Mouse (Mus musculus) retina, adult 2 months (tissue): ENCODE data around the gene Hspa14.

Experiments used
- DNase-seq: peaks from one replicate; pipeline ENCODE4 v3.0.0-alpha.2; 2012; ENCODE audit warnings: low read depth, low spot score

Gene Hspa14

DNA sequence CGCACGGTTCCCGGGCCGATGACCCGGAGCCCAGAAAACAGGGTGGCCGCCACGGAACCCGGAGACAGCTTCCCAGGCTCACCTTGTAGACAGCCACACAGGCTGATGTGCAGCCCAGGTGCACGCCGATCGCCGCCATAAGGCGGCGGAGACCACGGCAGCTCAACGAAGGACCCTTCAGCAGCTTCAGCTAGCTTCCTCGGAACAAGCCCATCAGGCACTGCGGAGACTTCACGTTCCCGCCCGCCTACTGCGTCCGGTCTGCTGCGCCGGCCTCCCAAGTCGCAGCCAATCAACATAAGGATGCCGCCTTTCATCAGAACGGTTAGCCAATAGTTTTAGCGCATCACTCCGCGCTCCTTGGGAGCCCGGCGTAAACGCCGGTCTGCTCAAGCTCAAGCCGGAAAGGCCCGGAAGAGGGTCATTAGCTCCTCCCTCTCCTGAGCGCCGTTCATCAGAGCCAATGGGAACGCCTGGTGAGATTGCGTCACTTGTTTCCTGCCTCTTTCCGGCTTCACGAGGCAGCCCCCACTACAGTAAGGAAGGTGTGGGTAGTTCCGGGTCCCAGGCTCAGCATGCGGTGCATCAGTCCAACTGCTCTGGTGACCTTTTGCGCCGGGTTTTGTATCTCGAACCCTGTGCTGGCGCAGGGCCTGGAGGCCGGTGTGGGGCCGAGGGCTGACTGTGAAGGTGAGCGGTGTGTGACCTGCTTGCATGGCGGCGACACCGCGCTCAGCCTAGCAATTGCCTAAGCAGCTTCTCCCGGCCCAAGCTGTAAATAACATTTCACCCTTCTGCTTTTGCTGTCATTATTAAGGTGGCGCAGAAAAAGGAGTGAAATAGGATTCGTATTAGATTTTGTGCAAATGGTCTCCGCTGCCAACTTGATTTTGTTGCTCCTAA lies at the start of gene Hspa14, which contains the start of the genes Gm45902 and Cdnf:
Gene Hspa14 (minus strand): TSS at position 263 of the 903 bp plus-strand sequence.
Gene Gm45902 (minus strand): TSS at position 239 of the 903 bp plus-strand sequence.
Gene Cdnf (plus strand): TSS at position 479 of the 903 bp plus-strand sequence.
- peak; percentile 93 for DNase-seq

DNA sequence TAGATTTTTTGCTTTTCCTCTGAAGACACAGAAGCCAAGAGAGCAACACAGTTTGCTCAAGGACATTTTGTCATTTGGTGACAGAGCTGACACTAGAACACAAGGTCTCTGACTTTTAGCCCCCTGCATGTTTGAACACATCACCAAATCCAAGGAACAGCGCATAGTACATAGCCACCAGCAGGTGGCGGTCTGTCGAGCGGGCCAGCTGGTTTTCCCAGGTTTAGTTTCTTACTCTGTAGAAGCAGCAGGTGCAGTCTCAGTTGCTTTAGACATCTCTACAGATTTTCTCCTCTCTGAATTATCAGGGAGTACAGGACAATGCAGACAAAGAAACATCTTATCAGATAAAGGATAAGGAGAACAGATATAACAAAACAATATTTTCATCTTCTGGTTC lies 34.0 kb upstream of the Hspa14 start:
- DNase-seq: peak; percentile 37

DNA sequence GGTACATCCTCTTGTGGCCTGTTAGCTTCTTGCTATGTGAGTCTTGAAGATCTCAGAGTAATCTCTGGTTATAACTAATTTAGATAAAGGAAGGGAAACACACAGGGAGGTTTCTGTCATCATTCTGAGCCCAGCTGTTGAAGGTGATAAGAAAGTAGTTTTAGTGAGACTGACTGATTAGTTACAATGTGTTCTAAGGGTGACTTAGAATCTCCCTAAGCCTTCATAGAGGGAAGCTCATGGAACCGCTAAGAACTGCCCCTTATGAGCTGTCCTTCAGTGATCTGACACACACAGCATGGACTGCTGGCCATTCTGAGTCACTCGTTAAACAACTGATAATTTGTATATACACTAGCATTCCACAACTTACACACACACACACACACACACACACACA lies 33.4 kb upstream of the Hspa14 start:
- DNase-seq: no peak

DNA sequence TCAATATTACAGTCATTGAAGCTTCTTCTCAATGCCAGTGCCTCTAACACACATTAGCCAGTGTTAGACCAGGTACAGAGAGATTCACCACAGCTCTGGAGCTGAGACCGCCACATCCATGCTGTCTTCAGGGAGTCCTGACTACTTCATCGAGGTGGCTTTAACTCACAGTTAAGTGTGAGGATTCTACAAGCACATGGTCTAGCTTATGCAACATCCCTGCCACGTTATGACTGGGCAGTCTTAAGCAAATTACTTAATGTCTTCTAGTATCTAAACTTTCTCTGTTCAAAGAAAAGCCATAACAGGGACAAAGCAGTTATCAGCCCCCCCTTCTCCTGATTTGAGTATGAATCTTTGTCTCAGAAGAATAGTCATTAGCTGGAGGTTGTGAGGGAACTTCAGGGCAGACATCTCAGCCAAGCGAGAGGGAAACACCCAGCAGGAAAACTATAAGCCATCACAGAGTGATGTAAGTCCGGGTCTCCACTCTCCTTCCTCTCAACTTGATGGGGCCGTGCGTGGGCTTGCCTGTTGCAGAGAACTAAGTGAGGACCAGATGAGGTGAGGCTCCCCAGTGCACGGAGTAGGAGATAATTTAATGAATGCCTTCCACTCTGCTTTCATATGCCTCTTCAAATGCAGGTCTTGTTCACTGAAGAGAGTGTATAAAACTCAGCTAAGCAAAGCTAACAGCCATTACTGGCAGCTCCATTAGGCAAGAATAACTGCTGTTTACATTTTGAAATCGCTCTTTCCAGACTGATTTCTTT lies 28.9 kb upstream of the Hspa14 start:
- no peak for DNase-seq

DNA sequence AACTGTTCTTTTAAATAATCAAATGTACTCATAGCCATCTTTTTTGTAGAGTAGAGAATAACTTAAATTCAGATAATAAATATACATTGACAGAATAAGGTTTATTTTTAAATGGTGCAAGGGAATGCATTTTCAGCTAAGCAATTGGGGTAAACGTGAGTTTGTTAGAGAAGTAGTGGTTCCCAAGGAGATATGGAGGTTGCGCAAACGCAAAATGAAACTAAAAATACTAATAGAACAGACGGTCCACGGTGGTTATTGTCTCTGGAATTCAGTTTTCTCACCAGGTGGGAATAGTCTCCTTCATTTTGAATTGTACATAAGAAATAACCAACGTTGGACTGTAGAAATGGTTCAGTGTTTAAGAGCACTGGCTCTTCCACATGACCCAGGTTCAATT lies 13.7 kb upstream of the Hspa14 start:
- DNase-seq: no peak

DNA sequence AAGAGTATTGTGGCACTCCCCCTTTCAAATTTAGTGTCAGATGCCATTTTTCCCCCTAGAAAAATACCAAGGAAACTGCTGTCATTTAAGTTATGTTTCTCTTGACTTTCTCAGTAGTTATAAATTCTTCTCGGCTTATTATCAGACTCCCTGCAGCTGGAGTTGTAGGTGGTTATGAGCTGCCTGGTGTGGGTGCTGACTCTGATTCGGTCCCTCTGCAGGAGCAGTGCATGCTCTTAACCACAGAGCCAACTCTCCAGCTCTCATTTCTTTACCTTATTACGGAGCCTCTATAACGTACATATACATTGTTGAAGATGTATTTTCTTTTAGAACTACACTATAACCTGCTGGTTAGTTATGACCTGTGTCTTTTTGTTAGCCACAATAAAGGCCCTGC lies 9.9 kb upstream of the Hspa14 start:
- no peak for DNase-seq

DNA sequence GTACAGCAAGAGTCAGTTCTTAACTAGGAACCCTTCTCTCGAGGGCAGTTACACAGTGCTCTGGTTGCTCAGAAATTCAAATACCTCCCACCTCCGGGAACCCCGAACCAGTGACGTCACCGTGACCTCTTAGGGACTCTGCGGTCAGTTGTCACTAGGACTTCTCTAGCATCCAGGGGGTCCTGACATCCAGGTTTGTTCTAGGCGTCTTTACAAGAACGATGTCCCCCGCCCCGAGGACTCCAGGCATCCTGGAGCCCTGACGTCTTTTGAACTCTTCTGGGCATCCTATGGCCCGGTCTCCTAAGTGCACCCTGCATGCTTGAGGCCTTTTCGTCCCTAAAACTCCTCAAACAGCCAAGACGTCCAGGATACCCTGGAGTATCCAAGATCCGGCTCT lies 538 bp downstream of the Hspa14 start:
- DNase-seq: no peak

DNA sequence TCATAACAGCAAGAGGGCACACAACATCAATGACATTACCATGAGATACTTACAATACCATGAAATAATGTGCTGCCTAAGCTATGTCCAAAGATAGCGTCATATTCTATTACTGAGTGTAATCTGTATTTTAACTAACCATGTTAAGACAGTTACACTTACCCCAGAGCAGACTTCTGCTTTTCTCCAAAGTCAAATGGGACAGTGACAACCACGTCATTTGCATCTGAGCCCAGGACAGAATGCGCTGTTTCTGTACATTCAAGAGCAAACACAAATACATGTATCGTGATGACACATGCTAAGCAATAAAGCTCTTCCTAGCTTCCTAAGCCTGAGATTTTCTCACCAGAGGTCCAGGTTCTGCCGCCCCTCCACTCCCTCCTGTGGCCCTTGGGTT lies 11.7 kb downstream of the Hspa14 start:
- no peak for DNase-seq

DNA sequence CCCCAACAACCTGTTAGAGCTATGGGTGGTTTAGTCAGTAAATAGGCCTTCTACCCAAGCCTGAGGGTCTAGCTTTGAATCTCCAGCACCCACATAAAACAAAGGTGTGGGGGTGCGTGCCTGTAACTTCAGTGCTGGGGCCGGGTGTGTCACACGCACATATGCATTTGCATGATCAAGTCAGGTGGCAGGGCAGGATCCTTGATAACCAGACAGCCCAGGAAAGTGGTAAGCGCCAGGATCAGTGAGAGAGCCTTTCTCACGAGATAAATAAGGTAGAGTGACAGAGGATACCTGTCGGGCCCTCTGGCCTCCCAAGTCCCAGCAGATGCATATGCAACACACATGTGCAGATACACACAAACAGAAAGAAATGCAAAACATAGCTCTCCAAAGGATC lies 13.1 kb downstream of the Hspa14 start:
- DNase-seq: no peak

DNA sequence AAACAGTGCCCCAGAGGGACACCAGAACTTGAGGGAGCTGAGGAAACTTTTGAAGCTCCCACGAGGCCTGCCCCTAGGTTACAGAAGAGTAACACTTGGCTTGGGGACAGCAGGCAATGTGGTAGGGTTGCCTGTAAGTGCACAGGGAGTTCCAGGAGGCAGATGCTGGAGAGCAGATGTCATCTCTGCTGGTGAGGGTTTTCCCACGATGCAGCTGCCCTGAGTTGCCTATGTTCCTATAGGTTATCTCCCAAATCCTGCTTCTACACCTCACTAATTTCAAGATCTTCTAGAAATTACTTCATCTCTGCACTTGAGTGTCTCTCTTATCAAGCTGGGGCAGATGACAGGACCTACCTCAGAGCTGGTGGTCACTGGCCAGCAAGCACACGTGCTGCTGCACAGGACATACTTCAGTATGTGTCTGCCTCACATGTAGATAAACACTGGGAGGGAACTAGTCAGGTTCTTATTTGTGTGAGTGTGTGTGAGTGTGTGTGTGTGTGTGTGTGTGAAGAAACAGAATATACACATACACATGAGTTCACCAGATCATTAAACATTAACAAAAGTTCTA lies 18.7 kb downstream of the Hspa14 start:
- no peak for DNase-seq

DNA sequence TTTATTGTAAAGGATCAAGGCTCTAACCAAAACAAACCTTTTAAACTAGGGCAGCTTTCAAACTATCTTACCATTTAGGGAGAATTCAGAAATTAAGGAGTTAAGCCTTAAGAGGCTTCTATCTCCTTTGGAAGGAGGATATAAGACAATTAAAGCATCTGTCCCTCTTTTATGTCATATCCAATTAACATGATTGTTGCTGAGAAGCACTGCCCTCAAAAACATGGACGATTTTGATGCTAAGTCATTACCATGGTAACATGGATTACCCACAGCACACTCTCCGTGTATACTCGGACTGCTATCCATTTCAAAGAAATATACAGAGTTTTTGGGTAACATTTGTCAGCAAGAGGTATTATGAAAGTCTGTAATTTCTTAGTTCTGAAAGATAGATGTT lies 22.8 kb downstream of the Hspa14 start:
- peak; percentile 84 for DNase-seq

DNA sequence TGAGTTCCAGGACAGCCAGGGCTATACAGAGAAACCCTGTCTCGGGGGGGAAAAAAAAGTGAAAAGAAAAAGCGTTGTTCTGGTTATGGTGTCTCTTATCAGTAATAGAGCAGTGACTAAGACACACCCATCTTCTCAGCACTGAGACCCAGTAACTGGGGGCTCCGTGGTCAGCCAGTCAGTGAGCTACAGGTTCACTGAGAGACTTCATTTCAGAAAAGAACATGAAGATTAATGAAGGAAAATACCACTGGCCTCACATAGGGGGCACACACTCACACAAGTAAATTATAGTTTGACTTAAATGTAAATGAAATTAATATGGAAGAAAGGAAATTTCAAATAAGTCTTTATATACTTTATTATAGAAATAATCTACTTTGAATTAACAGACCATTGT lies 32.4 kb downstream of the Hspa14 start:
- DNase-seq: no peak

DNA sequence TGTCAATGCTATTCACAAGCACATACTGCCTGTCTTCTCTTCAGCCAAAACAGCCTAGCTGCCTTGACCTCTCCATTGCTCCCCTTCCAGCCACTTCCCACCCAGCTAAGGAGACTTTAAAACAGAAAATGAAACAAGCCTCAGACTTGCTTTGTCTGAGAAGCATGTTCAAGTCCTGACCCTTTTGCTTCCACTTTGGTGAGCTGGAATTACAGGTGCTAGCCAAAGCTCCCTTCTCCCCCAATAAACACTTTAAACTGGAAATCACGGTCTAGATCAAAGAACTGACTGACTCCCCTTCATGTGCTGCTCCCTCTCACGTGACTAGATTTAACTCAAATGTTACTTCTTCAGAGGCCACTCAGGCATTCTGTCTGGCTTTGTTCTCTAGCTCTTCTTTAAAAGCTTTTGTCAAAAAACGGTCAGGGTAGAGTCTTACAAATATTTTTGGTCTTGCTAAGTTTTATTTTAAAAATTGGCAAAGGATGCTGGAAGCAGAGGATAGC lies 36.8 kb downstream of the Hspa14 start:
- DNase-seq: no peak

DNA sequence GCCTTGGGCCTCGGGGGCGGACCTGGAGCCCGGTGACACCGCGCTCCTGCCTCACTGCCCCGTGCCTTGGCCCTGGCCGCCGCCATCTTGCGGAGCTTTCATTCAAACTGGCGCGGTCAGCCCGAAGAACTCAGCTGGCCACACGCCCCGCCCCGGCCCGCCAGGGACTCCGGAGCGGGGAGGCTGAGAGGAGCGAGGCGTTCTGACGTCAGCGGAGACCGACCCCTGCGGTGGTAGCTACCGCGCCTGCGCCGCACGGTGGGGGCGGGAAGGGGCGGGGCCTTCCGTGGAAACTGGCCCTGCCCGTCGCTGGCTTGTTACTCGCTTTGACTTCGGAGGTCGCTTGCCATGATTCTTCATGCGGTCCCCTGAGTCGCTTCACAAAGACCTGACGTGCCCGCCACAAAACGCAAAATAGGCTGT lies 37.7 kb downstream of the Hspa14 start, which contains the start of gene Suv39h2:
Gene Suv39h2 (minus strand): TSS at position 171 of the 423 bp plus-strand sequence.
- DNase-seq: peak; percentile 87

DNA sequence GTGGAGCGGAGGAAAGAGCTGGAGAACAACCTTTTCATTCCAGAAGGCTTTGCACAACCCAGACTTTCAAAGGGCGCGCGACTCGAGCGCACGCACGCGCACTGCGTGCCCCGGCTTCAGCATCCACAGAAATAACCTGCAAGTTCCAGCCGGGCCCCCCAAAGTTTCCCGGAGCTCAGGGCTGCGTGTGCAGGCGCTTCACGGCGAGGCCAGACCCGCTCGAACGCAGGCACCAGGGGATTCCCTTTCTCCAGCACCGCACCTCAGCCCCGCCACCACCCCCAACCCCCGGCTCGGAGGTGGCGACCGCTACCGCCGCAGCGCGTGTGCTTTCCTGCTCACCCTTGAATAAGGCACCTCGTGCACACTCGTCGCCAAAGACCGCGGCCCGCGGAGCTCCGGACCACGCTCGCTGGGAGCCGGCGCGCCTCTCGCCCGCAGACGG lies 38.2 kb downstream of the Hspa14 start:
- peak; percentile 53 for DNase-seq

DNA sequence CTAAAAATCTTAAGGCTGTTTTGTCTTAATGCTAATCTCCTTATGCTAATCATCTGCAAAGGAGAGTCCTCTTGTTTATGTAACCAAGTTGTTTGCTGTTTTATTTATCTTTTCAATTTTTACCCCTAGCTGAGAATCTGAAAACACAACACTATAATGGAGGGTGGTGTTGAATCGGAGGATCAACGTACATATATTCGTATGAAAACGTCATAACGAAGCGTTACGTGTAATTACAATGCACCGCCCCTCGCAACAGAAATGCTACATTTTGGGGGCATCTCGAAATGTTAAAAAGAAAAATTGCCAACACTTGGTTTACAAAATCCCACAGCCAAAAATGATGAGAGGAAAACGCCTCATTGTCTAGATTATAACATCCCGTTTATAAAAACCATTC lies 38.7 kb downstream of the Hspa14 start:
- no peak for DNase-seq

DNA sequence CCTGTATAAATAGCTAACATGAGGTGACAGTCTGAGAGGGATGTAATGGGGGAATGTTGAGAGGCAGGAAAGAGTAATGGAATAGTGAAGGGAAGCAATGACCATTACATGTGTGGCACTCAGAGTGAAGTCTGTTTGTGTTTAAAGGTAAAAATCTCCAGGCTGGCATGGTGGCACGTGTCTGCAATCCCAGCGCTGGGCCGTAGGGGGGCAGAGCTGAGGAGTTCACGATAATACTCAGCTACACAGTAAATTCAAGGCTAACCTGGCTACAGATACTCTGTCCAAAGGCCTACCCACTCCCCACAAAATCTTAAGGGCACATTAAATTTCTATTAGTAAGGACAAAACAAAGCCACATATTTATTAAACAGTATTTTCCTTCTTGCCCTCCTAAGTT lies 56.0 kb downstream of the Hspa14 start:
- DNase-seq: no peak

DNA sequence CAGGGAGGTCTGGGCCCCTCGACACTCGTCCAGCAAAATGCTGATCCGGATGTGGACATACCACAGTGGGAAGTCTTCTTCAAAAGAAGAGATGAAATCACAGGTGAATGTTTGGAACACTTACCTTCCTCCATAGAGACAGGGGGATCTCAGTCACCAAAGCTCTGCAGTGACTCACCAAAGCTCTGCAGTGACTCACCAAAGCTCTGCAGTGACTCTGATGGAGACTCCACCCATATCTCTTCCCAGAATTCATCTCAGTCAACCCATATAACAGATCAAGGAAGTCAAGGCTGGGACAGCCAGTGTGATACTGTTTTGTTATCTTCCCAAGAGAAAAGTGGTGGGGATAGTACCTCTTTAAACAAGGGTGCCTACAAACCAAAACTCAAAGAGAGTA lies 59.5 kb downstream of the Hspa14 start:
- no peak for DNase-seq

DNA sequence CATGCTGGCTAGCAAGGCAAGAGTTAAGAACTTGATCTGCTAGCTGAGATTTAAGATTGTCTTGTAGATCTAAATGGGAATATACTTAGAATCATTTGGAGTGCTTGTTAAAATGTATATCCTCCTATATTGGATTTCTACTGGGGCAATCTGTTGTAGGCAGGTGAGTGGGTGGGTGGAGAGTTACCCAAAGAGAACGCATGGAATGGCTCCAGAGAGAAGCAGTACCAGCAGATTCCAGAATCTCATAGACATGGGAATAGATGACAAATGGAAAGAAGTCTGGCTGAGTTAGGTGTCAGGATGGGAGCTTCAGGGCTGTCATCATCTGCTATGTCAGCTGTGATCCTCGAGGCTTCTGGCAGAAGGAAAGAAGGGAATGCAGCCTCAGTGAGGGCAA lies 63.2 kb downstream of the Hspa14 start:
- no peak for DNase-seq

DNA sequence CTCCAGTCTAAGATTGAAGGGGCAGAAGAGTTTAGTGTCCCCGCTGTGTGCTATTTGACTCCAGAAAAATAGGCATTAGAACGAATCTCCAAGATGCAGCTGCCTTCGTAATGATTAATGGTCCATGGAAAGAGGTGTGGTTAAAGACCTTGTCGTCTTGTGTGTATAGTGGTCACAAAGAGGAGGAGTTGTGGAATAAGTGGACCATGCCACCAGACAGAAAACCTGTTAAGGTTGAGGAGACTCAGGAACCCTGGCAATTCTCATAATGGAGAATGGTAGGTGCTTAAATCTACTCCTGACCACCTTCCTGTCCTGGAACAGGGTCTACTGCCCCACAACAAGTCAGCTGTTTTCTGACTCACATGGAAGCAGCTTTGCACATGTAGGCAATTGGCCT lies 66.6 kb downstream of the Hspa14 start:
- no peak for DNase-seq

DNA sequence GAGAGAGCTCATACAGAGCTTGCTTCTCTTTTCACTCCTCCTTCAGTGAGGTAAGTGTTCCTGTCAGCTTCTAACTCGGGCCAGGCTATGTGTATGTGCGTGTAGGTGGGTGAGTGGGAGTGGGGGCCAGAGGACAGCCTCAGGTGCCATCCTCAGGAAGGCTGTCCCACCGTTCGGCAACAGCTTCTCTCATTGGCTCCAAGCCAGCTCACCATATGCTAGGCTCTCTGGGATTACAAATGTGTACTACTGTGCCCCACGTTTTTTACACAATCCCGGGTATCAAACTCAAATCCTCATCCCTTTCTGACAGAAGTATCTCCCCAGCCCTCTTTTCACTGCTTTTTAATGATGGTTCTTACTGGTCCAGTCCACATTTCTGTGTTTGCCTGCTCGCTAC lies 68.4 kb downstream of the Hspa14 start:
- DNase-seq: no peak
